Mouse (Mus musculus) kidney, embryonic 16.5 days (tissue): ENCODE results near the gene Gm20388. TPM values are rescaled to one million over a fixed set of nuclear protein-coding genes. Genes with fewer than 3 reads are reported as not detected.
"Not testable (repeated sequence)": the region's sequence is repeated elsewhere in the genome, so short reads cannot be mapped to it uniquely, and the experiment has no call there.

Source experiments
- ATAC-seq: fragments of 200-750 bp; cut with Nextera tagmentation; 2 replicates; pipeline ENCODE4 v1.8.0; 2017; ENCODE audit warnings: moderate TSS enrichment; ENCODE audit not compliant: low FRiP score, low TSS enrichment
- H3K27ac ChIP-seq: fragments of 300-500 bp; sonication (generic); 2 replicates; pipeline ENCODE4 v1.5.1; 2014; ENCODE audit warnings: low read length
- H3K27me3 ChIP-seq: fragments of 300-500 bp; sonication (generic); 2 replicates; pipeline ENCODE4 v1.6.1; 2014; ENCODE audit warnings: low read length, control low read depth, mixed read lengths; ENCODE audit not compliant: insufficient read depth
- H3K36me3 ChIP-seq: fragments of 300-500 bp; sonication (generic); 2 replicates; pipeline ENCODE4 v1.6.1; 2014; ENCODE audit warnings: low read length, control low read depth, mixed read lengths; ENCODE audit not compliant: insufficient read depth
- H3K4me1 ChIP-seq: fragments of 300-500 bp; sonication (generic); 2 replicates; pipeline ENCODE4 v1.6.1; 2014; ENCODE audit warnings: low read length, control low read depth, mixed read lengths; ENCODE audit not compliant: insufficient read depth
- H3K4me2 ChIP-seq: fragments of 300-500 bp; sonication (generic); replicated peaks from 2 replicates; pipeline ENCODE4 v1.6.1; 2014; ENCODE audit warnings: low read depth, low read length
- H3K4me3 ChIP-seq: fragments of 300-500 bp; sonication (generic); 2 replicates; pipeline ENCODE4 v1.5.1; 2014; ENCODE audit warnings: mild to moderate bottlenecking, low read length
- H3K9ac ChIP-seq: fragments of 300-500 bp; sonication (generic); replicated peaks from 2 replicates; pipeline ENCODE4 v1.6.1; 2014; ENCODE audit warnings: low read length
- H3K9me3 ChIP-seq: fragments of 300-500 bp; sonication (generic); 2 replicates; pipeline ENCODE4 v1.6.1; 2016; ENCODE audit warnings: low read length, control low read depth
- WGBS: fragments of 180-500 bp; shearing (Covaris S2); extraction: QIAGEN DNeasy Blood & Tissue Kit; methylation state at CpG from one replicate; pipeline ENCODE4 v1.1.7; 2014; 5-methylcytosine and 5-hydroxymethylcytosine counted together
- polyA plus RNA-seq: library from polyadenylated mRNA; unstranded; fragments of >200 nt; fragmentation: Nextera tagmentation; extraction: Ambion mirVana; gene quantifications from 2 replicates; pipeline ENCODE4 v1.2.1, GENCODE M21; 2015

Gene Gm20388
- polyA plus RNA-seq, 1 experiment from 2014 or later: 7.7 TPM

- peak overlapping the region; percentile 51; the same call in 1 of the 2 replicates for H3K9ac ChIP-seq
- 0% methylated on average over 9 of the region's 9 CpGs for WGBS
Measured at GRCm38 (mm10) chr8:123190678-123191077, 3280.0 kb downstream of the Gm20388 start.

DNA sequence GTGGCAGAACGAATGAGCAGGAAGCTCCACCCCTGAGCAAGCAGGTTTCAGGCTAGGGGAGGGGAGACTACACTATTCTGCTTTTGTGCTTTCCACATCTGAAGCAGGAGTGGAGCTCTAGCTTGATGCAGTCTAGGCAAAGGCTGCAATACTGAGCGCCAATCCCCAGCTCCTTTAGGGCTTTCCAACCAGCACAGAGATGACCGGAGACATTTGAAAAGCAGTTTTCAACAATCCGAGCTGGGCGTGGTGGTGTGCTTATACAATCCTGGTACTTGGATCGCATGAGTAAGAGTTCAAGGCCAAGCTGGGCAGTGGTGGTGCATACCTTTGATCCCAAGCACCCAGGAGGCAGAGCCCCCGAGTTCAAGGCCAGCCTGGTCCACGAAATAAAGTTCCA, 3281.3 kb downstream of the Gm20388 start:
- Histone ChIP-seq H3K4me1 (peaks cover 7% of the 10 kb centered on the region; the same call in 1 of the 2 replicates), H3K9ac (no peak overlapping the region), H3K4me3 (no peak overlapping the region), H3K9me3 (no peaks in the 10 kb centered on the region), H3K4me2 (no peak overlapping the region), H3K27me3 (no peaks in the 10 kb centered on the region), H3K27ac (no peak overlapping the region), H3K36me3 (no peaks in the 10 kb centered on the region)
- no peak for ATAC-seq
- 59% methylated on average over 8 of the region's 8 CpGs for WGBS

More at GRCm38 (mm10) chr8:123190678-123191077, 3280.0 kb downstream of the Gm20388 start:
- Histone ChIP-seq H3K27me3 (no peaks in the 10 kb centered on the region), H3K4me2 (peak overlapping the region; percentile 37; the same call in 1 of the 2 replicates), H3K4me3 (no peak overlapping the region), H3K27ac (peak overlapping the region; percentile 38; the same call in 1 of the 2 replicates), H3K9me3 (no peaks in the 10 kb centered on the region), H3K4me1 (peaks cover 15% of the 10 kb centered on the region), H3K36me3 (no peaks in the 10 kb centered on the region)
- ATAC-seq: no peak

- Histone ChIP-seq H3K27ac (no peak overlapping the region), H3K4me1 (peaks cover 7% of the 10 kb centered on the region; the same call in 1 of the 2 replicates), H3K4me2 (no peak overlapping the region), H3K9me3 (no peaks in the 10 kb centered on the region), H3K36me3 (no peaks in the 10 kb centered on the region), H3K27me3 (no peaks in the 10 kb centered on the region), H3K9ac (no peak overlapping the region), H3K4me3 (no peak overlapping the region)
- 83% methylated on average over 9 of the region's 9 CpGs for WGBS
- no peak for ATAC-seq
Measured at GRCm38 (mm10) chr8:123193771-123194170, 3283.1 kb downstream of the Gm20388 start.

DNA sequence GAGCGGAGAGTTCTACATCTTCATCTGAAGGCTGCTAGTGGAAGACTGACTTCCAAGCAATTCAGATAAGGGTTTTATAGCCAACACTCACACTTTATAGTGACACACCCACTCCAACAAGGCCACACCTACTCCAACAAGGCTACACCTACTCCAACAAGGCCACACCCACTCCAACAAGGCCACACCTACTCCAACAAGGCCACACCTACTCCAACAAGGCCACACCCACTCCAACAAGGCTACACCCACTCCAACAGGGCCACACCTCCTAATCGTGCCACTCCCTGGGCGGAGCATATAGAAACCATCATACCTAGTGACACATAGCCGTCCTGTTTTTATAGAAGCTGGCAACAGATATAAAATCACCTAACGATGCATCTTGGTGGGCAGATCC, 3286.4 kb downstream of the Gm20388 start:
- H3K4me2 ChIP-seq, ATAC-seq, H3K27me3 ChIP-seq, H3K9me3 ChIP-seq, H3K36me3 ChIP-seq, H3K4me1 ChIP-seq, H3K4me3 ChIP-seq, H3K9ac ChIP-seq, H3K27ac ChIP-seq: not testable (repeated sequence)
- 74% methylated on average over 5 of the region's 5 CpGs for WGBS

DNA sequence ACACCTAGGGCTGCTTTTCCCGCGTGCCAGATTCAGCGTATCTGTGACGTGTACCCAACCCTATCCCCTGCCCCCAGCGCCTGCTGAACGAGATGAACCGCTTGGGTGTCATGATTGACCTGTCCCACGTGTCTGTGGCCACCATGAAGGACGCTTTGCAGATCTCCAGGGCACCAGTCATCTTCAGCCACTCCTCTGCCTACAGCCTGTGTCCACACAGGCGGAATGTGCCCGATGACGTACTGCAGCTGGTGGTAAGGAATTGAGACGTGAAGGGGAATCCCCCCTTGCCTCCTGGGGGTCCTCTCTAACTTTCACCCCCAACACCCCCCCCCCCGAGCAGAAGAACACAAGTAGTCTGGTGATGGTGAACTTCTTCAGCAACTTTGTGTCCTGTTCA, 3289.2 kb downstream of the Gm20388 start:
- WGBS: 57% methylated on average over 14 of the region's 14 CpGs
- H3K36me3 ChIP-seq: no peaks in the 10 kb centered on the region
- no peaks in the 10 kb centered on the region for H3K9me3 ChIP-seq
- no peak overlapping the region for H3K4me2 ChIP-seq
- H3K4me3 ChIP-seq: no peak overlapping the region
- H3K4me1 ChIP-seq: no peaks in the 10 kb centered on the region
- no peak overlapping the region for H3K27ac ChIP-seq
- no peaks in the 10 kb centered on the region for H3K27me3 ChIP-seq
- no peak overlapping the region; the same call in 1 of the 2 replicates for H3K9ac ChIP-seq
- ATAC-seq: no peak

DNA sequence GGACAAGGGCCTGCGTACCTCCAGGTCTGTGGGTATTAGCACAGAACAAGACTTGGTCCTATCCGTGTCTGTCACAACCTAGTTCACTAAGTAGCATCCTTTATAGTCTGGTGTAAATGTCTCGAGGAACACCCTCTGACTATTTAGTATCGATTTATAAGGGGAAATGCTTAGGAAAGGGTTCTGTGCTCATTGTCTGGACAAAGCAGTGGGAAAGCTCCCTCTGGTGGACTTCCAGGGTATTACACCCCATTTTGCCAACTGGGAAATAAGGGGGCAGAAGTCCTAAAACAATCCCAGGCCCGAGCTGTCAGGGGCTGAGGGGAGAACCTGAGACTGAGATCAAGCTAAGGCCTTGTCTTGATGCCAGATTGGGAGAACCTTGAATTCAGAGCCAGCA, 3291.6 kb downstream of the Gm20388 start:
- Histone ChIP-seq H3K9me3 (no peaks in the 10 kb centered on the region), H3K36me3 (peaks cover 17% of the 10 kb centered on the region), H3K27me3 (no peaks in the 10 kb centered on the region), H3K27ac (no peak overlapping the region), H3K4me2 (no peak overlapping the region), H3K9ac (no peak overlapping the region), H3K4me3 (no peak overlapping the region), H3K4me1 (no peaks in the 10 kb centered on the region)
- ATAC-seq: peak; percentile 32; the same call in 1 of the 2 replicates
- 25% methylated on average over 5 of the region's 5 CpGs for WGBS

GRCm38 (mm10) chr8:123203571-123203970, 3292.9 kb downstream of the Gm20388 start:
- no peak overlapping the region for H3K4me2 ChIP-seq
- no peaks in the 10 kb centered on the region for H3K4me1 ChIP-seq
- WGBS: 85% methylated on average over 3 of the region's 3 CpGs
- H3K27ac ChIP-seq: no peak overlapping the region
- no peaks in the 10 kb centered on the region for H3K9me3 ChIP-seq
- H3K9ac ChIP-seq: no peak overlapping the region
- ATAC-seq: no peak
- H3K4me3 ChIP-seq: no peak overlapping the region
- peaks cover 23% of the 10 kb centered on the region for H3K36me3 ChIP-seq
- no peaks in the 10 kb centered on the region for H3K27me3 ChIP-seq

- peaks cover 19% of the 10 kb centered on the region for H3K4me1 ChIP-seq
- no peak for ATAC-seq
- H3K27ac ChIP-seq: no peak overlapping the region
- no peaks in the 10 kb centered on the region for H3K27me3 ChIP-seq
- WGBS: 37% methylated on average over 10 of the region's 10 CpGs
- H3K9me3 ChIP-seq: no peaks in the 10 kb centered on the region
- H3K4me2 ChIP-seq: peak overlapping the region; percentile 94
- peaks cover 21% of the 10 kb centered on the region for H3K36me3 ChIP-seq
- peak overlapping the region; percentile 69 for H3K4me3 ChIP-seq
- H3K9ac ChIP-seq: peak overlapping the region; percentile 97
Measured at GRCm38 (mm10) chr8:123211876-123212275, 3301.2 kb downstream of the Gm20388 start.

DNA sequence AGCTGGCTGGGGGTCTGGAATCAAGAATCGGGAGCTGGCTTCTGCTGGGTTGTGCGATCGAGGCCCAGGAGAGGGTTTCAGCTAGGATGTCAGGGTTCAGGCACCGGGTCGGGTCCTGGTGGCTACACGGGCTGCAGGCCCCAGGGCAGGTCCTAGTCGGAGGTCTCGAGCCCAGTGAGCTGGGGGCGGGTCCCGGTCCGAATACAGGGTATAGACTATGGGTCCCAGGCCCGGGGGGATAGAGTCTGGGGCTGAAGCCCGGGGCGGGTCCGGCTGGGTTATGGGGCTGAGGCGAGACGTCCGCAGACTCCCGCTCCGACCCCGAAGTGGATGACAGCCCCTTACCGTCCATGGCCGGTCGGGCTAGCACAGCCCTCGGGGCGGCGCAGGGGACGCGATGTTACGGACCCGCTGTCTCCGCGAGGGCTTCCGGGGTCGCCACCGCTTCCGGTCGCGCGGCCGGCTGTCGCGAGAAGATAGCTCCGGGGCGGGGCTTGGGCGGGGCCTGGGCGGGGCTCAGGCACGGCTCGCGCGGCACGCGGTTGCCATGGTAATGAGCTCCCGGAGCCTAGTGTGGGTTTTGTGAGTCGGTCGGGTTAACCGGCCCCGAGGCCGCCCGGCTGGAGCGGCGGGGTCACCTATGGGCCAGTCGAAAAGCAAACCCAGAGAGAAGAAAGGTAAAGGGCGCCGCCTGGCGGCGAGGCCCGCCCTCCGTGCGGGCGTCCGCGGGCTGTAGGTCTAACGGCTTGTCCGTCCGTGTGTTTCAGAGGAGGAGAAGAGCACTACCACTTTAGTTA, 3301.9 kb downstream of the Gm20388 start, which contains the start of the genes Chmp1a and Spata33:
Gene Chmp1a (minus strand): TSS at position 443 of the 797 bp plus-strand sequence.
Gene Spata33 (plus strand): TSS at position 512 of the 797 bp plus-strand sequence.
- H3K27me3 ChIP-seq: no peaks in the 10 kb centered on the region
- peak within 1 kb of the TSS; percentile 80 for H3K27ac ChIP-seq
- ATAC-seq: peak; percentile 97
- peak within 1 kb of the TSS; percentile 69 for H3K4me3 ChIP-seq
- H3K9me3 ChIP-seq: no peaks in the 10 kb centered on the region
- peaks cover 19% of the 10 kb centered on the region for H3K4me1 ChIP-seq
- peak within 1 kb of the TSS; percentile 97 for H3K9ac ChIP-seq
- peak within 1 kb of the TSS; percentile 94 for H3K4me2 ChIP-seq
- H3K36me3 ChIP-seq: peaks cover 15% of the 10 kb centered on the region
- WGBS: under 1% methylated on average over 75 of the region's 76 CpGs
